Mouse (Mus musculus) liver, embryonic 14.5 days (tissue): ENCODE measurements at regions not wholly inside any gene's neighbourhood (a gene's known extent, or its start where the extent isn't known, plus 50 kb on each side); places are given as distances from the start of the nearest gene placed in this dataset.

Source experiments
- ATAC-seq: fragments of 200-750 bp; cut with Nextera tagmentation; 2 replicates; pipeline ENCODE4 v1.8.0; 2017; ENCODE audit warnings: moderate number of reproducible peaks, mild to moderate bottlenecking, moderate library complexity; ENCODE audit not compliant: insufficient read depth
- DNase-seq, 3 experiments: peaks; one replicate each; pipeline ENCODE4 v3.0.0-alpha.2; 2012 to 2013; ENCODE audit warnings: low read depth in 3 of 3, low spot score in 3 of 3
- H3K27ac ChIP-seq: fragments of 300-500 bp; sonication (generic); 2 replicates; pipeline ENCODE4 v1.5.1; 2014; ENCODE audit warnings: moderate library complexity, mild to moderate bottlenecking, control low read depth, inconsistent platforms
- H3K27me3 ChIP-seq: fragments of 300-500 bp; sonication (generic); 2 replicates; pipeline ENCODE4 v1.6.1; 2014; ENCODE audit warnings: mild to moderate bottlenecking, low read length, moderate library complexity; ENCODE audit not compliant: control insufficient read depth, insufficient read depth
- H3K36me3 ChIP-seq: fragments of 300-500 bp; sonication (generic); replicated peaks from 2 replicates; pipeline ENCODE4 v1.6.1; 2014; ENCODE audit warnings: low read depth; ENCODE audit not compliant: control insufficient read depth, insufficient read depth
- H3K4me1 ChIP-seq, 2 experiments: fragments of 200-500 bp in 1 of 2; fragments of 300-500 bp in 1 of 2; sonication (generic) in 1 of 2; replicated peaks; 2 replicates each; pipeline ENCODE4 v1.6.1; 2012 to 2014; ENCODE audit warnings: antibody characterized with exemption in 1 of 2, inconsistent platforms in 1 of 2, low read length in 1 of 2; ENCODE audit not compliant: control insufficient read depth in 2 of 2, insufficient read depth in 2 of 2
- H3K4me2 ChIP-seq: fragments of 300-500 bp; sonication (generic); 2 replicates; pipeline ENCODE4 v1.6.1; 2014; ENCODE audit warnings: low read depth, mild to moderate bottlenecking, control low read depth, moderate library complexity
- H3K4me3 ChIP-seq, 2 experiments: fragments of 200-500 bp in 1 of 2; fragments of 300-500 bp in 1 of 2; sonication (generic) in 1 of 2; 2 replicates each; pipeline ENCODE4 v1.5.1; 2012 to 2014; ENCODE audit warnings: low read depth in 2 of 2, low read length in 2 of 2, mild to moderate bottlenecking in 2 of 2, control low read depth in 1 of 2, inconsistent platforms in 1 of 2, moderate library complexity in 1 of 2; ENCODE audit not compliant: insufficient read depth in 1 of 2
- H3K9ac ChIP-seq: fragments of 300-500 bp; sonication (generic); replicated peaks from 2 replicates; pipeline ENCODE4 v1.6.1; 2014; ENCODE audit warnings: mild to moderate bottlenecking, control low read depth, moderate library complexity
- H3K9me3 ChIP-seq: fragments of 300-500 bp; sonication (generic); 2 replicates; pipeline ENCODE4 v1.6.1; 2016; ENCODE audit warnings: low read length, mixed read lengths; ENCODE audit not compliant: control insufficient read depth
- CTCF ChIP-seq: IDR thresholded peaks from 2 replicates; pipeline ENCODE4 v1.5.1; 2016; ENCODE audit warnings: antibody characterized with exemption, low read depth, control low read depth
- EP300 ChIP-seq: IDR thresholded peaks from 2 replicates; pipeline ENCODE4 v1.6.1; 2016; ENCODE audit warnings: antibody characterized with exemption, low read depth
- WGBS: fragments of 180-500 bp; shearing (Covaris S2); extraction: QIAGEN DNeasy Blood & Tissue Kit; methylation state at CpG from one replicate; pipeline ENCODE4 v1.1.7; 2014; ENCODE audit not compliant: insufficient replicate concordance; 5-methylcytosine and 5-hydroxymethylcytosine counted together

- Histone ChIP-seq H3K27ac (no peak overlapping the region), H3K4me3 (peak overlapping the region; percentile 55 to 62), H3K9ac (peak overlapping the region; percentile 76), H3K36me3 (no peaks in the 10 kb centered on the region), H3K27me3 (no peaks in the 10 kb centered on the region), H3K4me1 (peaks cover 0 to 4% of the 10 kb centered on the region in 2 experiments; a peak in 1 of 4 replicates), H3K9me3 (no peaks in the 10 kb centered on the region), H3K4me2 (peak overlapping the region; percentile 76)
- under 1% methylated on average over 12 of the region's 14 CpGs for WGBS
- ATAC-seq (no peak), DNase-seq (peak in 1 of 3 experiments; percentile 11)
- TF ChIP-seq CTCF (no peak), EP300 (no peak)
These were observed 86.9 kb upstream of the Arid1b start for GRCm38 (mm10) chr17:4907181-4907752.

DNA sequence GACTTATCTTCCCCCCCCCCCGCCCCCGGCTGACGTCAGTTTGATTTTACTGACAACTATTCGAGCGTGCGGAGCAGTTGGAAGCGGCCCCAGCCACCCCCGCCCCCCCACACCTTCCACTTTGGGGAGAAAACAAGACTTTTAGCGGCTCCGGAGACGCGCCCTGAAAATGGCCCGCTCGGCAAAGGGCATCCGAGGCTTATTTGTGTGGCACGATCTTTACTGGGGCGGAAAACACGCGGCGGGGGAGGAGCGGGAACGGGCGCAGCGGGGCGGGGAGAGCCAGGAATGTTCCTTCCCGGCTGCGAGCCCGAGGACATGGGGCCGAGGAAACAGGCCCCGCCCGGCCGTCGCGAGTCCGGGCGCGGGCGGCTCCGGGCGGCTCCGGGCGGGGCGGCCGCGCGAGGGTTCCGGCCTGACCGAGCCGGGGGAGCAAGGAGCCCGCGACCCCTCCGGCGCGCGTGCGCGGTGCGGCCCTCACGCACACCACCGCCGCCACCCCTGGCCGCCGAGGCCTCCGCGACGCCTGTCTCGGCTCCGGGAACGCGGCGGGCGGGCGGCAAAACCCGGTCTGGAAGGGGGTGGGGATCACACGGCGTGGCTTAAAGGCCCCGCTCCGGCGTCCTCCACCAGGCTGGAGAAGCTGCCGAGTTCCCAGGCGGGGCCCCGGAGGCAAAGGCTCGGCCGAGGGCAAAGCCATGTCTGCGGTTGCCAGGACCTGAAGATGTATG lies 86.1 kb upstream of the Arid1b start:
- Histone ChIP-seq H3K4me2 (peak overlapping the region; percentile 76), H3K27me3 (no peaks in the 10 kb centered on the region), H3K9ac (peak overlapping the region; percentile 76), H3K9me3 (no peaks in the 10 kb centered on the region), H3K27ac (peak overlapping the region; percentile 54), H3K36me3 (no peaks in the 10 kb centered on the region), H3K4me3 (peak overlapping the region; percentile 55 to 60), H3K4me1 (peaks cover 0 to 4% of the 10 kb centered on the region in 2 experiments; a peak in 1 of 4 replicates)
- peak; percentile 93 for ATAC-seq
- DNase-seq = peak; percentile 51 to 66 (median 54)
- no peak for TF ChIP-seq EP300
- TF ChIP-seq CTCF = no peak
- WGBS = under 1% methylated on average over 74 of the region's 85 CpGs

- Histone ChIP-seq H3K9me3 (no peaks in the 10 kb centered on the region), H3K4me3 (peak overlapping the region; percentile 55 to 60), H3K9ac (peak overlapping the region; percentile 76), H3K36me3 (no peaks in the 10 kb centered on the region), H3K4me2 (peak overlapping the region; percentile 76), H3K4me1 (peaks cover 0 to 4% of the 10 kb centered on the region in 2 experiments; a peak in 1 of 4 replicates), H3K27me3 (no peaks in the 10 kb centered on the region), H3K27ac (no peak overlapping the region)
- 3% methylated on average over 17 of the region's 17 CpGs for WGBS
- DNase-seq = no peak
- peak; percentile 21; the same call in 1 of the 2 replicates for ATAC-seq
- TF ChIP-seq CTCF (no peak), EP300 (no peak)
These were observed 85.6 kb upstream of the Arid1b start for GRCm38 (mm10) chr17:4908572-4908965.

GRCm38 (mm10) chr17:4910182-4910581 lies 84.0 kb upstream of the Arid1b start:
- no peak for DNase-seq
- Histone ChIP-seq H3K27ac (no peak overlapping the region), H3K27me3 (no peaks in the 10 kb centered on the region), H3K9ac (no peak overlapping the region), H3K9me3 (no peaks in the 10 kb centered on the region), H3K4me3 (no peak overlapping the region), H3K4me2 (no peak overlapping the region), H3K36me3 (no peaks in the 10 kb centered on the region), H3K4me1 (peaks cover 0 to 4% of the 10 kb centered on the region in 2 experiments; a peak in 1 of 4 replicates)
- WGBS = 52% methylated on average over 5 of the region's 5 CpGs
- no peak for ATAC-seq
- no peak for TF ChIP-seq CTCF
- TF ChIP-seq EP300 = no peak

DNA sequence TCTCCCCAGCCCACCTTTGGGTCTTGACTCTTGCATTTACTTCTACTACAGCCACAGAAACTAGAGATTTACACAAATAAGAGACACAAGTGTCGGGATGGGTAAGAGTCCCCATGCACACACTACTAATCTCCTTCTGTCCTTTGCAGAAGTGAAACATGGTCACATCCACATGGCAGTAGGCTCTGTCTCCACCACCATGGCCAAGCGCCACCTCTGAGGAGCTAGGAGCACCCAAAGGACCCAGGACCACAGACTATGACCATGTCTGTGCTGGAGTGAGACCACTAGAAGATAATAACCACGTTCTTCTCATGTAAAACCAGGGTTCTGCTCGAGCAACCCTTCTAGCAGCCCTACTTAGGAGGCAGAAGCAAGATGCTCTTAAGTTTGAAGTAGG lies 81.1 kb upstream of the Arid1b start:
- DNase-seq (no peak), ATAC-seq (no peak)
- no peaks in the 10 kb centered on the region for H3K4me1 ChIP-seq
- no peak overlapping the region for H3K9ac ChIP-seq
- TF ChIP-seq EP300 = no peak
- no peak for TF ChIP-seq CTCF
- H3K9me3 ChIP-seq = no peaks in the 10 kb centered on the region
- 52% methylated on average over 4 of the region's 4 CpGs for WGBS
- H3K27me3 ChIP-seq = no peaks in the 10 kb centered on the region
- H3K4me2 ChIP-seq = no peak overlapping the region
- no peaks in the 10 kb centered on the region for H3K36me3 ChIP-seq
- no peak overlapping the region for H3K27ac ChIP-seq
- no peak overlapping the region for H3K4me3 ChIP-seq
